Mouse (Mus musculus) ovary, postnatal 36 days (tissue): ENCODE data around the gene Mas1.

Experiments
- DNase-seq: peaks from one replicate; pipeline ENCODE4 v3.0.0; 2022; ENCODE audit warnings: low spot score, mixed read lengths

Mas1 gene

GRCm38 (mm10) chr17:12872275-12873028, 4.5 kb upstream of the Mas1 start:
- no peak for DNase-seq

DNA sequence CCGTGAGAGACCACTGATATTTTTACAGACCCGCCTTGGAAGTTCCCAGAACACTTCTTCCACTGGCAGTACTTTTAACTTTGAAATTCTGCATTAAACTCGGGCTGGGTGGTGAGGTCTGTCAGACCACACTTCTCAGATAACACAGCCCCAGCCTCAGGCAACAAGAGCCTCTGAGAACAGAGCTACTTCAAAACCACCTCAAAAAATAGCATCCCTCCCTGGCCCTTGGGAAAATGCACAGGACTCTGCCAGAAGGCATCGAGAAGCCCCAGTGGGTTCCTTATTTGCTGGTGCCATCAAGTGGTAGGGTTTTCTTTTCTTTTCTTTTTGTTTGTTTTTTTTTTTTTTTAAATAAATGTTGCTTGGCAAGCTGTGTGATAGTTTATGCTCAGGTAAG, 697 bp upstream of the Mas1 start:
- no peak for DNase-seq

- no peak for DNase-seq
These were observed 1.1 kb downstream of the Mas1 start for GRCm38 (mm10) chr17:12866853-12867252.

DNA sequence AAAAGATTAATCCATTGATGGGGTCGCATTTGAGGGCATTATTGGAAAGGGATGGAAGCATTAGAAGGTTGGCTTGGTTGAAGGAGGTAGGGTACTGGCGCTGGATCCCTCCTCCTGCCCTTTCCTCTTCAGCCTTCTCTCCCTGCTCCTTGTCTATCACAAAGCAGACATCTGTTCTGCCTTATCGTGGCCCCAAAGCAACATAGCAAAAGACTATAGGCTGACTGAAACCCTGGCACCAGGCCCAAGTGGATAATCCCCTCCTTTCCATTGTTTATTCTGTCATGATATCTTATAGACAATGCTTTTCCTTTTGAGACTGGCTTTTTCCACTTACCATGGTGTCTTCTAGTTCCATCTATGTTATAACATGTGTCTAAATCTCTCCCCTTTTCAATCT, 2.5 kb downstream of the Mas1 start:
- no peak for DNase-seq

DNA sequence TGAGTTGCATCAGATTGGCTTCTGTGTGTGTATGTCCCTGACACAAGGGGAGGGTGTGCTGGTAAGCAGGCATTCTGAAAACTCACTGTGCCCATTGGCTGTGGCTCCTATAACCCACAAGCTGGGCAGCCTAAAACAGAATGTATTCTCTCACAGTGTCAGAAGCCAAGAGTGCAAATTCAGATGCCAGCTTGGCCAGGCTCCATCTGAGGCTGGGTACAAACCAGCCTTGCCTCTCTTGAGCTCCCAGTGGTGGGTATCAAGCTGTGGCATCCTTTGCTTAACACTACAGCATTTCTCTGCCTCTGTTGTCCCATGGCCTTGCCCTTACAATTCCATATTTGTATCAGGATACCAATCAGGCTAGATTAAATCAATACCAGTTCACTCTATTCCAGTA, 3.8 kb downstream of the Mas1 start:
- no peak for DNase-seq

DNA sequence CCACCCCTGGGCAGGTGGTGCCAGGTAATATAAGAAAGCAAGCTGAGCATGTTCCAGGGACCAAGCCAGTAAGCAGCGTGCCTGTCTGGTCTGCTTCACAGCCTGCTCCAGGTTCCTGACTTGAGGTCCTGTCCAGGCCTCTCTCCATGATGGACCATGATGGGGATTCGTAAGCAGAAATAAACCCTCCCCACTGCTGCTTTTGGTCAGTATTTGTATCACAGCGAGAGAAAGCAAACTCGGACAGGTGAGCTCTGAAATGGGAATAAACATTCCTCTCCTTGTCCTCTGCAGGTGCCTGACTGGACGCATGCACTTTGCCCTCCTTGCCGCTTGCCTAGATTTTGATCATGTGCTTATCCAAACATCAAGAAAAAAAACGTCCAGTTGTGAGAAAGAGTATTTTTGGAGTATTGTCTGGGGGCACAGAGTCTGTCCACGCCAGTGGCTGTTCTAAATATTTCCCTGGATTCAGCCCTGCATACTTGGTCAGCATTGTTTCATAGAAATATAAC, 8.9 kb downstream of the Mas1 start:
- DNase-seq = no peak

DNA sequence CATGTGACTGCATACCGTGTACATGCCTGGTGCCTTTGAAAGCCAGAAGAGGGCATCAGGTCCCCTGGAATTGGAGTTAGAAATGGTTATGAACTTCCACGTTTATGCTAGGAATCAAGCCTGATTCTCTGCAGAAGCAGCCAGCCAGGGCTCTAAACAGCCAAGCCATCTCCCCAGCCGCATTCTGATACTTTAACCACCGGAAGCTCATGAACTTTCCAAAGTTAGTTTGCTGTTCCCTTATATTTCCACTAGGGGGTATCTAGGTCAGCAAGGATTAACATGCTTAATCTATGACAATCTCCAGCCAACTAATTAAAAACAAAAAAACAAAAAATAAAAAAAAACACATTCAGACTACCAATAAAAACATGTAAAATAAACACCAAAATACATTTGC, 9.9 kb downstream of the Mas1 start:
- DNase-seq = no peak

- no peak for DNase-seq
These were observed 10.5 kb downstream of the Mas1 start for GRCm38 (mm10) chr17:12857395-12857794.

DNA sequence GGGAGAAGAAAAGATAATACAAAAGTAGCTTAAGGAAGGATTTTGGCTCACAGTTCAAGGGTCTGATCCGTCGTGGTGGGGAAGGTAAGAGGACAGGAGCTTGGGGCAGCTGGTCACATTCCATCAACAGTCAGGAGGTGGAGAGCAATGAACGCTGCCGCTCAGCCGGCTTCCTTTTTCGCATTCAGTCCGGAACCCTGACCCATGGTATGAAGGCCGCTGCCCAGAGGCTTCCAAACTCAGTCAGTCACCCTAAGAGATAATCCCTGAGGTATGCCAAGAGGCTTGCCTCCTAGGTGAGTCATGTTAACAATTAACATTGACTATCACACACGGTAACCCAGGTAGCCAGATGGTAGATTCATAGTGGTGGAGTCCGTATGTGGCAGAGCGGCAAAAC, 13.6 kb downstream of the Mas1 start:
- no peak for DNase-seq

- DNase-seq = no peak
These were observed 14.1 kb downstream of the Mas1 start for GRCm38 (mm10) chr17:12853821-12854220.

- no peak for DNase-seq
These were observed 16.3 kb downstream of the Mas1 start for GRCm38 (mm10) chr17:12851689-12852088.

DNA sequence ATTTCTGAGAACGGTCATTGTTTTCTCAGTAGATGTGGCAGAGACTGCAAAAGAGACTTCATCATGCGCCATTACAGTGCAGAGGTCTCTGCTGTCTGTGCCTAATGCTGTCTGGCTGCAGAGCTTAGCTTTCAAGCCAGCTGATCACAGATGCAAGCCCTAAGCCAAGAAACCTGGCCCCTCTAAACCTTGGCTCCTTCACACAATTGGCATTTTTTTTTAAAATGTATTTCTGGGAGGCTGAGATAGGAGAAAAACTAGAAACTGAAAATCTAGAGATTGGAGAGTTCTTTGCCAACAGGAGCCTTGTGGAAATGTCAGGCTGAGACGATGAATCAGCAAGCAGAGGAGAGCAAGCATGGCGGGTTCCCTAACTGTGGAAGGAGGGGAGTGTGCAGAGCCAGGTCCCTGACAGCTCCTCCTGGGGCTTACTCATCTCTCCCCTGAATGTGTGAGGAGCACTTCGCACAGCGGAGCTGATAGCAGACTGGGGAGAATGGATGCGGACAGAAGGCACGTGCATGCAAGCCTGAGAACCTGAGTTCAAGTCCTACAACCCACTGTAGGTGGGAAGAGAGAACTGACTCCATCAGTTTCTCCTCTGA, 18.1 kb downstream of the Mas1 start:
- DNase-seq = no peak

DNA sequence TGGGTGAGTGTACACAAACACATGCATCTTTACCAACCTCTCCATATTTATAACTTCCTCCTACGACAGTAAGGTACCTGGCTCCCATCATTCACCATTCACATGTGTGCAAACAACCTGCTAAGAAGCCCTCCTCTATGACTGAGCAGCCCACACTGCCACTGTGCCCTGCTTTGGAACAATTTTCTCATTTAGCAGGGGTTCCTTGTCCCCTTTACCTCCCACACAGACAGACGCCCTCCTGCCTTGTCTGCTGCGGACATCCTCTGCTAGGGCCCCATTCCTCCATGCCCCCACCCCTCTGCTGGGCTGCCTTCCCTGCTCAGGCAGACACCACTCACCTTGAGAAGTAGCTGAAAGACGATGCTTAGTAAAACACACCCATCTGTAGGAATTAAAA, 20.2 kb downstream of the Mas1 start:
- no peak for DNase-seq

GRCm38 (mm10) chr17:12846474-12846873, 21.5 kb downstream of the Mas1 start:
- no peak for DNase-seq

DNA sequence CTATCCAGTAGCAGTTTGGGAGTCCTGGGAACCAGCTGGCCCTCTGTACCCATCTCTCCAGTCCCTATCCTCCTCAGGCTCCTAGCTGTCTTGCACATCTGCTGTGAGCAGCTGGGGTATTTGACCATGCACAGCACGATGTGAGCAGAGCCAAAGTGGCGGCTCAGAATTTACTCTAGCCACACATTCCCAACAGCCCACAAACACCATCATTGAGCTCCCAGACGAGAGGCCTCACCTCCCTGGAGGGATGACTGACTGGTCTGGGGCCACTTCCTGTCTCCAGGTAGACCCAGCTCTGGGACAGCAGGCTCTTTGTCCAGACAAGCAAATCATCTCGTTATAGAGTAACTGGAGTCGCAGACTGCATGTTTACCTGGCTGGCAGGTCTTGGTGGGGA, 22.1 kb downstream of the Mas1 start:
- no peak for DNase-seq

GRCm38 (mm10) chr17:12844540-12844939, 23.4 kb downstream of the Mas1 start:
- DNase-seq = no peak

DNA sequence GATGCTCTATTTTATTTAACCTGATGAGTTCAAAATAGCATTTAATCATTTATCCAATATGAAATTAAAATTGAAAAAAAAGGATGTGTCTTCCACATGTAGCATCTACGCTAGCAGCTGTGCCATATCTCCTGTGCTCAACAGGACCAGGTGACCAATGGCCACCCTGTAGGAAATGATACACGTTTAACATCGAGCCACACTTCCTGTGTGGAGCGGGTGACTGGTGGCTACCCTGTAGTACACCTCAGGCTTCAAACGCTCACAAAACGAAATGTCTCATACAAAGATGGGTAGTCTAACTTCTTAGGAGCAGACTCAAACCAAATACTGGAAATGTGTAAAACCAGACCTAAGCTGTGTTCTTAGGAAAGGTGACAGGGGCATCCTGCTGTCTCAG, 24.1 kb downstream of the Mas1 start:
- DNase-seq = no peak

DNA sequence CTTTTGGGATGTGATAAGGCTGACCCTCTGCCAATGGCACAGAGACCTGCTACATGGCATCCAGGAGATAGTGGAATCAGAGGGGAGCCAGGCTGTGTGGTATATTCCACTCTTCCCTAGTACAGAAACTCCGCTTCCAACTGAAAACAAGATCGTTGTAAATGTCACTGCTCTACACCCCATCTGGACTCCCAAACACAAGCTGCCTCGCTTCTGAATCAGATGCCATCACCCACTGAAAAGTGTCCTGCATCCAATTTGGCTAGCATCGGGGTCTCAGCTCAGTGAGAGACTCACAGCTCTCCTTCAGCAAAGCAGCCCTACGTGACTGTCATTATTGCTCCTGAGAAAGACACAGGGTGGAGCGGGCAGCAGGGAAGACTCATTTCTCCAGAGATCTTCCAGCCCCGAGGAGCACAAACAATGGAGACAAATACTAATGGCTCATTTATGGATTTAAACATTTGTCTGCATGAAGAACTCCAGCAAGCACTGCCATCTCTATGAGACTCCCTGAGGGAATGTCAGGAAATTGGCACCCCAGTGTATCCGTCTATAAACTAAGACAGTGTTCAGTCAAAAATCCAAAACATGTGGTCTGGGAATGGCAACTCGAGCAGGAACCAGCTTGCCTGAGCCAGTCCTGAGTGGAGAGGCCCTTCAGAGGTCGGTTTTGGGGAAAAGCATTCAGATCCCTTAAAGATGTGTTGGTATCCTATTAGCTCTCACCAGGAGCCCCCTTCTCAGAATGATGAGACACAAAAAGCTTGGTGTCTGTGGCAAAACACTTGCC, 28.3 kb downstream of the Mas1 start:
- DNase-seq = no peak

DNA sequence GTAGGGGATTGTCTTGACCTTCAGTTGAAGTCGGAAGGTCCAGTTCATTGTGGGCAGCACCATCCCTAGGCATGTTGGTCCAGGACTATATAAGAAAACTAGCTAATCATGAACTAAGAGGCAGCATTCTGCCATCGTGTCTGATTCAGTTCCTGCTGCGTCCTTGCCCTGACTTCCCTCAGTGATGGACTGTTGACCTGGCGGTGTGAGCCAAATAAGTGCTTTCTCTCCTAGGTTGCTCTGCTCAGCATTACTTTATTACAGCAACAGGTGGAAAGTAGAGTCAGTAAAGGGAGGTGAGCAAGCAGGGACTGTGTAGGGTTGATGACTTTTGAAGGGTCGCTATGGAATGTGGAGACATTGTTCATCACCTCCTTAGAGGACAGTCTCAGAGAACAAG, 32.2 kb downstream of the Mas1 start:
- DNase-seq = no peak

GRCm38 (mm10) chr17:12834826-12835225, 33.1 kb downstream of the Mas1 start:
- no peak for DNase-seq

DNA sequence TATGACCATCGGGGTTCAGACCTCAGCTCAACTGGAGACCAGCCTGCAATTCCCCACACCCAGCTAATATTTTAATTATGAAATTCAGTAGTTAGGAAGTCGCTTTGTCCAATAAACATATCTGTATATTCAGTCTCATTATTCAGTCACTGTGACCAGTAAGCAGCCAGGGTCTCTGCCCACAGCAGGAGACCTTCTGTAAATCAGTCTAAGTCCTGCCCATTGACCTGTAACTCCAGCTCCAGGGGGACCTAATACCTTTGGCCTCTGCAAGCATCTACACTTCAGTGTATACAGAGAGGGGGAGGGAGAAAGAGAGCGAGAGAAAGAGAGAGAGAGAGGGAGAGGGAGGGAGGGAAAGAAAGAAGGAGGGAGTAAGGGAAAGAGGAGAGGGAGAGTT, 33.6 kb downstream of the Mas1 start:
- DNase-seq = no peak

DNA sequence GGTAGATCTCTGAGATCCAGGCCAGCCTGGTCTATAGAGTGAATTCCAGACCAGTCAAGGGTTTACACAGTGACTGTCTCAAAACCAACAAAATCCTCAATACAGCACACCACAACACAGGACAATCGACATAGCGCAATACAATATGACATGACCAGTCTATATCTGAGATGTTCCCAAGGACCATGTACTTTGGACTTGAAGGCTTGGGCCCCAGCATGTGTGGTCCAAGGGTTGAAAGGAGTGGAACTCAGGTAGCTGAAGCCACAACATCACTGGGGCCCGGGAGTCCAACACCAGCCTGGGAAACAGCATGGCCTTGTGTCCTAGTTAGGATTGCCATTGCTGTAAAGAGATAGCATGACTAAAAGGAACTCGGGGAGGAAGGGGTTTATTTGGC, 35.3 kb downstream of the Mas1 start:
- DNase-seq = no peak

GRCm38 (mm10) chr17:12832231-12832630, 35.7 kb downstream of the Mas1 start:
- DNase-seq = no peak
